Mouse (Mus musculus): ENCODE data around the gene Dgkz. TPM values are rescaled to one million over a fixed set of nuclear protein-coding genes. Genes with fewer than 3 reads are reported as not detected.
A peak's percentile ranks its signal among the peaks of the same experiment; 100 is the strongest.

The Dgkz gene
- polyA plus RNA-seq, 1 experiment from 2014 or later = 28.6 TPM

GRCm38 (mm10) chr2:91955875-91956274 is 19.8 kb downstream of the Dgkz start:
- no peak overlapping the region for H3K27ac ChIP-seq (replicated peaks; ENCODE audit: low read depth, low read length)
- WGBS = 81% methylated on average over 6 of the region's 6 CpGs
- ATAC-seq (replicated peaks; ENCODE audit: insufficient number of reproducible peaks, low FRiP score, low TSS enrichment, low read depth) (no peak), DNase-seq (ENCODE audit: low spot score) (no peak)
- no peak overlapping the region for H3K9ac ChIP-seq (replicated peaks; ENCODE audit: low read length)
- no peaks in the 10 kb centered on the region for H3K9me3 ChIP-seq (replicated peaks; ENCODE audit: control insufficient read depth, low read length)
- no peaks in the 10 kb centered on the region for H3K27me3 ChIP-seq (ENCODE audit: control insufficient read depth, insufficient read depth, low read length)
- no peak overlapping the region for H3K4me2 ChIP-seq (ENCODE audit: low read depth, low read length)
- H3K4me3 ChIP-seq (ENCODE audit: low read depth, low read length) = no peak overlapping the region
- H3K4me1 ChIP-seq (ENCODE audit: control insufficient read depth, insufficient read depth, low read length) = no peaks in the 10 kb centered on the region; the same call in 1 of the 2 replicates
- no peaks in the 10 kb centered on the region for H3K36me3 ChIP-seq (replicated peaks; ENCODE audit: control insufficient read depth, insufficient read depth, low read depth, low read length)

- no peak for ATAC-seq (replicated peaks; ENCODE audit: insufficient number of reproducible peaks, low FRiP score, low TSS enrichment, low read depth)
- H3K9ac ChIP-seq (replicated peaks; ENCODE audit: low read length) = no peak overlapping the region
- peaks cover 3% of the 10 kb centered on the region; the same call in 1 of the 2 replicates for H3K4me1 ChIP-seq (ENCODE audit: control insufficient read depth, insufficient read depth, low read length)
- 89% methylated on average over 4 of the region's 4 CpGs for WGBS
- H3K36me3 ChIP-seq (replicated peaks; ENCODE audit: control insufficient read depth, insufficient read depth, low read depth, low read length) = no peaks in the 10 kb centered on the region
- H3K9me3 ChIP-seq (replicated peaks; ENCODE audit: control insufficient read depth, low read length) = no peaks in the 10 kb centered on the region
- no peak for DNase-seq (ENCODE audit: low spot score)
- no peaks in the 10 kb centered on the region for H3K27me3 ChIP-seq (ENCODE audit: control insufficient read depth, insufficient read depth, low read length)
- no peak overlapping the region for H3K4me3 ChIP-seq (ENCODE audit: low read depth, low read length)
- H3K27ac ChIP-seq (replicated peaks; ENCODE audit: low read depth, low read length) = no peak overlapping the region
- H3K4me2 ChIP-seq (ENCODE audit: low read depth, low read length) = no peak overlapping the region
Measured at GRCm38 (mm10) chr2:91955121-91955591, 20.5 kb downstream of the Dgkz start.

GRCm38 (mm10) chr2:91953825-91954224 is 21.8 kb downstream of the Dgkz start:
- no peak for ATAC-seq (replicated peaks; ENCODE audit: insufficient number of reproducible peaks, low FRiP score, low TSS enrichment, low read depth)
- peaks cover 4% of the 10 kb centered on the region; the same call in 1 of the 2 replicates for H3K4me1 ChIP-seq (ENCODE audit: control insufficient read depth, insufficient read depth, low read length)

GRCm38 (mm10) chr2:91950275-91951085 is 25.2 kb downstream of the Dgkz start:
- no peaks in the 10 kb centered on the region for H3K27me3 ChIP-seq (ENCODE audit: control insufficient read depth, insufficient read depth, low read length)
- H3K4me1 ChIP-seq (ENCODE audit: control insufficient read depth, insufficient read depth, low read length) = peaks cover 9% of the 10 kb centered on the region
- H3K9ac ChIP-seq (replicated peaks; ENCODE audit: low read length) = peak overlapping the region; percentile 41; the same call in 1 of the 2 replicates
- ATAC-seq (replicated peaks; ENCODE audit: insufficient number of reproducible peaks, low FRiP score, low TSS enrichment, low read depth) = peak; percentile 30
- no peak overlapping the region for H3K4me3 ChIP-seq (ENCODE audit: low read depth, low read length)
- 17% methylated on average over 15 of the region's 15 CpGs for WGBS
- H3K4me2 ChIP-seq (ENCODE audit: low read depth, low read length) = peak overlapping the region; percentile 11
- H3K36me3 ChIP-seq (replicated peaks; ENCODE audit: control insufficient read depth, insufficient read depth, low read depth, low read length) = no peaks in the 10 kb centered on the region
- peak overlapping the region; percentile 39; the same call in 1 of the 2 replicates for H3K27ac ChIP-seq (replicated peaks; ENCODE audit: low read depth, low read length)
- no peaks in the 10 kb centered on the region for H3K9me3 ChIP-seq (replicated peaks; ENCODE audit: control insufficient read depth, low read length)
- DNase-seq (ENCODE audit: low spot score) = peak; percentile 69

More at GRCm38 (mm10) chr2:91953825-91954224, 21.8 kb downstream of the Dgkz start:
- H3K4me2 ChIP-seq (ENCODE audit: low read depth, low read length) = no peak overlapping the region
- peak; percentile 45 for DNase-seq (ENCODE audit: low spot score)
- no peak overlapping the region for H3K4me3 ChIP-seq (ENCODE audit: low read depth, low read length)
- no peaks in the 10 kb centered on the region for H3K27me3 ChIP-seq (ENCODE audit: control insufficient read depth, insufficient read depth, low read length)
- no peaks in the 10 kb centered on the region for H3K36me3 ChIP-seq (replicated peaks; ENCODE audit: control insufficient read depth, insufficient read depth, low read depth, low read length)
- peak overlapping the region; percentile 13; the same call in 1 of the 2 replicates for H3K9ac ChIP-seq (replicated peaks; ENCODE audit: low read length)
- no peaks in the 10 kb centered on the region for H3K9me3 ChIP-seq (replicated peaks; ENCODE audit: control insufficient read depth, low read length)
- 17% methylated on average over 5 of the region's 5 CpGs for WGBS
- peak overlapping the region; percentile 28; the same call in 1 of the 2 replicates for H3K27ac ChIP-seq (replicated peaks; ENCODE audit: low read depth, low read length)

GRCm38 (mm10) chr2:91949411-91950274 is 26.0 kb downstream of the Dgkz start:
- Histone ChIP-seq H3K27ac (replicated peaks; ENCODE audit: low read depth, low read length) (peak overlapping the region; percentile 39; the same call in 1 of the 2 replicates), H3K9me3 (replicated peaks; ENCODE audit: control insufficient read depth, low read length) (no peaks in the 10 kb centered on the region), H3K9ac (replicated peaks; ENCODE audit: low read length) (peak overlapping the region; percentile 41; the same call in 1 of the 2 replicates), H3K27me3 (ENCODE audit: control insufficient read depth, insufficient read depth, low read length) (no peaks in the 10 kb centered on the region), H3K4me2 (ENCODE audit: low read depth, low read length) (peak overlapping the region; percentile 11), H3K4me3 (ENCODE audit: low read depth, low read length) (0 out of 2 replicates have a peak overlapping the region, but pooled peaks have one; percentile 1), H3K36me3 (replicated peaks; ENCODE audit: control insufficient read depth, insufficient read depth, low read depth, low read length) (no peaks in the 10 kb centered on the region), H3K4me1 (ENCODE audit: control insufficient read depth, insufficient read depth, low read length) (peaks cover 9% of the 10 kb centered on the region)
- 70% methylated on average over 17 of the region's 17 CpGs for whole genome bisulfite sequencing
- peak; percentile 35 for ATAC-seq (replicated peaks; ENCODE audit: insufficient number of reproducible peaks, low FRiP score, low TSS enrichment, low read depth)
- DNase-seq (ENCODE audit: low spot score) = no peak

GRCm38 (mm10) chr2:91948792-91949241 is 26.8 kb downstream of the Dgkz start:
- H3K9me3 ChIP-seq (replicated peaks; ENCODE audit: control insufficient read depth, low read length) = no peaks in the 10 kb centered on the region
- WGBS = 87% methylated on average over 3 of the region's 3 CpGs
- H3K4me1 ChIP-seq (ENCODE audit: control insufficient read depth, insufficient read depth, low read length) = peaks cover 9% of the 10 kb centered on the region

GRCm38 (mm10) chr2:91948151-91948509 is 27.5 kb downstream of the Dgkz start:
- H3K36me3 ChIP-seq (replicated peaks; ENCODE audit: control insufficient read depth, insufficient read depth, low read depth, low read length) = no peaks in the 10 kb centered on the region
- no peaks in the 10 kb centered on the region for H3K9me3 ChIP-seq (replicated peaks; ENCODE audit: control insufficient read depth, low read length)
- 72% methylated on average over 6 of the region's 6 CpGs for WGBS
- no peak overlapping the region for H3K27ac ChIP-seq (replicated peaks; ENCODE audit: low read depth, low read length)
- H3K4me3 ChIP-seq (ENCODE audit: low read depth, low read length) = no peak overlapping the region
- ATAC-seq (replicated peaks; ENCODE audit: insufficient number of reproducible peaks, low FRiP score, low TSS enrichment, low read depth) (no peak), DNase-seq (ENCODE audit: low spot score) (no peak)
- H3K9ac ChIP-seq (replicated peaks; ENCODE audit: low read length) = no peak overlapping the region; the same call in 1 of the 2 replicates
- H3K27me3 ChIP-seq (ENCODE audit: control insufficient read depth, insufficient read depth, low read length) = no peaks in the 10 kb centered on the region
- H3K4me2 ChIP-seq (ENCODE audit: low read depth, low read length) = no peak overlapping the region
- H3K4me1 ChIP-seq (ENCODE audit: control insufficient read depth, insufficient read depth, low read length) = peaks cover 9% of the 10 kb centered on the region

More at GRCm38 (mm10) chr2:91948792-91949241, 26.8 kb downstream of the Dgkz start:
- Histone ChIP-seq H3K9ac (replicated peaks; ENCODE audit: low read length) (no peak overlapping the region), H3K27me3 (ENCODE audit: control insufficient read depth, insufficient read depth, low read length) (no peaks in the 10 kb centered on the region), H3K36me3 (replicated peaks; ENCODE audit: control insufficient read depth, insufficient read depth, low read depth, low read length) (no peaks in the 10 kb centered on the region), H3K4me2 (ENCODE audit: low read depth, low read length) (no peak overlapping the region), H3K4me3 (ENCODE audit: low read depth, low read length) (no peak overlapping the region), H3K27ac (replicated peaks; ENCODE audit: low read depth, low read length) (no peak overlapping the region)
- ATAC-seq (replicated peaks; ENCODE audit: insufficient number of reproducible peaks, low FRiP score, low TSS enrichment, low read depth) = no peak
- no peak for DNase-seq (ENCODE audit: low spot score)
